Mouse (Mus musculus): ENCODE data around the gene Cnpy2.

DNA sequence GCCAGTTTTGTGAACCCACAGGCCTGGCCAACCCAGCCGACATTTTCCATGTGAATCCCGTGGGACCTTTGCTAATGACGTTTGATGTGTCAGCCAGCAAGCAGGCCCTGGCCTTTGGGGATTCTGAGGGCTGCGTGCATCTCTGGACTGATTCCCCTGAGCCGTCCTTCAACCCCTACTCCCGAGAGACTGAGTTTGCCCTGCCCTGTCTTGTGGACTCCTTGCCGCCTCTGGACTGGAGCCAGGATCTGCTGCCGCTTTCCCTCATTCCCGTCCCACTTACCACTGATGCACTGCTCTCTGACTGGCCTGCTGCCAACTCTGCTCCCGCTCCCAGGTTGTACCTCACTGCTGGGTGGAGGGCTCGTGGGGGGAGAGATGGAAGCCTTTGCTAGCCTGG lies 12.1 kb upstream of the Cnpy2 start:
- TF ChIP-seq CTCF (IDR thresholded peaks at IDR 0.05; ENCODE audit: low read depth, low read length) = no peak
- no peak for TF ChIP-seq TAL1 (conservative IDR thresholded peaks at IDR 0.05; ENCODE audit: low read depth, low read length)
- no peak for TF ChIP-seq GATA1 (IDR thresholded peaks at IDR 0.05; ENCODE audit: borderline replicate concordance, low read length)
- TF ChIP-seq POLR2AphosphoS5 (IDR thresholded peaks at IDR 0.05; ENCODE audit: insufficient replicate concordance, low read depth, low read length) = no peak

Data from G1E (cell line).